Mouse (Mus musculus): ENCODE measurements at regions not wholly inside any gene's neighbourhood (a gene's known extent, or its start where the extent isn't known, plus 50 kb on each side); places are given as distances from the start of the nearest gene placed in this dataset.

- TF ChIP-seq ZC3H11A (IDR thresholded peaks at IDR 0.05; ENCODE audit: low read depth, low read length) (no peak), POLR2A (IDR thresholded peaks at IDR 0.05; ENCODE audit: low read depth, low read length) (no peak), CTCF (conservative IDR thresholded peaks at IDR 0.05 in 1 of 2, IDR thresholded peaks at IDR 0.05 in 1 of 2; ENCODE audit: low read depth in 2 of 2, low read length in 2 of 2) (no peak), USF2 (conservative IDR thresholded peaks at IDR 0.05; ENCODE audit: low read depth, low read length) (no peak), SMC3 (IDR thresholded peaks at IDR 0.05; ENCODE audit: low read depth, low read length) (no peak), NELFE (IDR thresholded peaks at IDR 0.05; ENCODE audit: low read depth, low read length) (no peak), CHD2 (IDR thresholded peaks at IDR 0.05; ENCODE audit: low read length) (no peak), NRF1 (IDR thresholded peaks at IDR 0.05; ENCODE audit: low read depth, low read length) (no peak), PAX5 (IDR thresholded peaks at IDR 0.05; ENCODE audit: low read length) (no peak), USF1 (IDR thresholded peaks at IDR 0.05; ENCODE audit: low read depth, low read length) (no peak), ZNF384 (IDR thresholded peaks at IDR 0.05; ENCODE audit: low read depth, low read length) (no peak), ZKSCAN1 (IDR thresholded peaks at IDR 0.05; ENCODE audit: borderline replicate concordance, low read depth, low read length) (no peak), HCFC1 (IDR thresholded peaks at IDR 0.05; ENCODE audit: low read depth, low read length) (no peak), MAX (IDR thresholded peaks at IDR 0.05; ENCODE audit: low read length) (no peak)
These were observed 886.2 kb upstream of the Lrrc6 start for GRCm38 (mm10) chr15:67386896-67387295.

All from CH12.LX (cell line).